Mouse (Mus musculus): Measurements from ENCODE around the gene AC124108.1. TPM values are rescaled to one million over a fixed set of nuclear protein-coding genes. Genes with fewer than 3 reads are reported as not detected.

Gene AC124108.1
- total RNA-seq, 1 experiment, result 5.0 TPM

DNA sequence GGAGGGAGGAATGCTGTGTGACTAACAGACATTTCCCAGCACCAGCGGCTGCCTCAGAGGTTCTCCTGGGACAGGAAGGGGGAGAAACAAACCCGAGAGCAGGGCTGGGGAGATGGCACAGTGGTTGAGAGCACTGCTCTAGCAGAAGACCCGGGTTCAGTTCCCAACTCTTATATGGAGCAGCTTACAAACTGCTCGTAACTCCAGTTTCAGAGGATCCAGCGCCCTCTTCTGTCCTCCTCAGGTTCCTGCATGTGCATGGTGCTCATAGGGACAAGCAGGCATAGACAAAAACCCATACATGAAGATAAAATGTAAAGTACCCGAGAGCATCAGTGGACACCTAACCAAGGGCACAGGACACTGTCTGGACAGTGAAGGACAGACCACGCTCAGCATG, 19.7 kb downstream of the AC124108.1 start:
- Histone ChIP-seq H3K36me3 (ENCODE audit: control insufficient read depth, insufficient read depth, low read length, poor library complexity, severe bottlenecking) (no peaks in the 10 kb centered on the region), H3K9me3 (ENCODE audit: control insufficient read depth, insufficient read depth, low read depth, low read length) (no peaks in the 10 kb centered on the region), H3K4me1 (ENCODE audit: control insufficient read depth in 2 of 2, insufficient read depth in 2 of 2, low read length in 2 of 2, poor library complexity in 1 of 2) (peaks cover 2 to 33% of the 10 kb centered on the region in 2 experiments; a peak in 3 of 4 replicates), H3K4me3 (ENCODE audit: insufficient read depth in 1 of 2, low read depth in 1 of 2, low read length in 2 of 2, poor library complexity in 1 of 2, severe bottlenecking in 1 of 2) (no peak overlapping the region), H3K9ac (ENCODE audit: insufficient read depth, low read depth, low read length, poor library complexity, severe bottlenecking) (no peak overlapping the region), H3K27ac (ENCODE audit: insufficient read depth, low read depth, low read length, poor library complexity, severe bottlenecking) (no peak overlapping the region)
- DNase-seq (ENCODE audit: low read depth, low spot score), result no peak
- in situ Hi-C loops (cut with MboI; ENCODE audit: low sequenced_read_pairs in 2 of 2, unreplicated experiment in 2 of 2), result no loop called here
- TF ChIP-seq CHD2 (IDR thresholded peaks at IDR 0.05; ENCODE audit: low read depth, low read length) (no peak), ZC3H11A (IDR thresholded peaks at IDR 0.05; ENCODE audit: borderline replicate concordance, low read depth, low read length) (peak; percentile 67; the same call in 1 of the 2 replicates)

DNA sequence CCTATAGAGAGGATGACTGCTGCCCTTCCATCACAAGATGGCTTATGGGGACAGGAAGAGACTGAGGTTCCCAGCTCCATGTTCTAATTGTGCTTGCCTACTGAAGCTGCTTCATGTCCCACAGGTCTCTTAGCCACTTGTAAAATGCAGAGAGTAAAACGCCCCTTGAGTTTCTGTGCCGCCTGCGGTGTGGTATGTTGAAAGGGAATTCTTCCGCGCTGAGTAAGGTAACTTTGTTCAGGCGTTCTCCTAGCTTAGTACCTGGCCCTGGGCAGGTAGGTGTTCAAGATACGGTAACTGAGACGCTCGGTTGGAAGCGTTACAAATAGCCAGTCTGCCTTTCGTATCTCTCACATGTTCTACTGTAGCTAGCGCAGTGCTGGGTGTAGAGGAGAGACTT, 20.4 kb downstream of the AC124108.1 start:
- H3K4me1 ChIP-seq (ENCODE audit: control insufficient read depth in 2 of 2, insufficient read depth in 2 of 2, low read length in 2 of 2, poor library complexity in 1 of 2), result peaks cover 0 to 27% of the 10 kb centered on the region in 2 experiments; a peak in 3 of 4 replicates
- H3K9me3 ChIP-seq (ENCODE audit: control insufficient read depth, insufficient read depth, low read depth, low read length), result no peaks in the 10 kb centered on the region
- TF ChIP-seq ZNF384 (IDR thresholded peaks at IDR 0.05; ENCODE audit: low read depth, low read length) (no peak), HCFC1 (IDR thresholded peaks at IDR 0.05; ENCODE audit: borderline replicate concordance, insufficient read depth, low read length) (no peak), CHD2 (IDR thresholded peaks at IDR 0.05; ENCODE audit: low read depth, low read length) (no peak), ZC3H11A (IDR thresholded peaks at IDR 0.05; ENCODE audit: borderline replicate concordance, low read depth, low read length) (no peak), MAFK (IDR thresholded peaks at IDR 0.05; ENCODE audit: insufficient read depth, low read depth, low read length) (no peak)
- H3K9ac ChIP-seq (ENCODE audit: insufficient read depth, low read depth, low read length, poor library complexity, severe bottlenecking), result peak overlapping the region; percentile 8; the same call in 1 of the 2 replicates
- H3K27ac ChIP-seq (ENCODE audit: insufficient read depth, low read depth, low read length, poor library complexity, severe bottlenecking), result no peak overlapping the region
- no peaks in the 10 kb centered on the region for H3K36me3 ChIP-seq (ENCODE audit: control insufficient read depth, insufficient read depth, low read length, poor library complexity, severe bottlenecking)
- in situ Hi-C loops (cut with MboI; ENCODE audit: low sequenced_read_pairs in 2 of 2, unreplicated experiment in 2 of 2), result no loop called here
- DNase-seq (ENCODE audit: low read depth, low spot score), result no peak
- H3K4me3 ChIP-seq (ENCODE audit: insufficient read depth in 1 of 2, low read depth in 1 of 2, low read length in 2 of 2, poor library complexity in 1 of 2, severe bottlenecking in 1 of 2), result no peak overlapping the region; a peak in 1 of 4 replicates

GRCm38 (mm10) chr1:132212218-132212617, 21.0 kb downstream of the AC124108.1 start:
- no peak for TF ChIP-seq MAFK (IDR thresholded peaks at IDR 0.05; ENCODE audit: insufficient read depth, low read depth, low read length)
- no peak for DNase-seq (ENCODE audit: low read depth, low spot score)
- Histone ChIP-seq H3K4me3 (ENCODE audit: insufficient read depth in 1 of 2, low read depth in 1 of 2, low read length in 2 of 2, poor library complexity in 1 of 2, severe bottlenecking in 1 of 2) (peak overlapping the region; percentile 57 to 63), H3K9ac (ENCODE audit: insufficient read depth, low read depth, low read length, poor library complexity, severe bottlenecking) (peak overlapping the region; percentile 48; the same call in 1 of the 2 replicates), H3K9me3 (ENCODE audit: control insufficient read depth, insufficient read depth, low read depth, low read length) (no peaks in the 10 kb centered on the region), H3K27ac (ENCODE audit: insufficient read depth, low read depth, low read length, poor library complexity, severe bottlenecking) (no peak overlapping the region), H3K36me3 (ENCODE audit: control insufficient read depth, insufficient read depth, low read length, poor library complexity, severe bottlenecking) (no peaks in the 10 kb centered on the region), H3K4me1 (ENCODE audit: control insufficient read depth in 2 of 2, insufficient read depth in 2 of 2, low read length in 2 of 2, poor library complexity in 1 of 2) (peaks cover 0 to 26% of the 10 kb centered on the region in 2 experiments; a peak in 3 of 4 replicates)
- in situ Hi-C loops (cut with MboI; ENCODE audit: low sequenced_read_pairs in 2 of 2, unreplicated experiment in 2 of 2), result no loop called here

DNA sequence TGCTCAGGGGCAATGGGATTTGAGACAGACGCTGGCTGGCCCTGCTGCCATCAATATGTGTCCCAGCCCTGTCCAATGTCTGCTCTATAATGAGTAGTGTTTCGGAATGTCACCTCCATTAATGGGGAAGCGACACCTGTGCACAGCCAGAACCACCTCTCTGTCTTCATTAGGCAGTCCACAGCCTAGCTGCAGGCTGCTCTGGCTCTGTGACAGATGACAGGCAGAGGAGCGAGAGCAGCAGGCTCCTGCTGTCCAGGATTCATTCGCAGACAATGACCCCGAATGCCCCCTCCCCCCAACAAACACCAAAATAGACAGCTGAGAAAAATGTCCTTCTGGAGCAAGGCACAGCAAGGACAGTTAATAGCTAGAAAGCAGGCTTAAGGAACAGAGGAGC, 21.8 kb downstream of the AC124108.1 start:
- Histone ChIP-seq H3K4me3 (ENCODE audit: insufficient read depth in 1 of 2, low read depth in 1 of 2, low read length in 2 of 2, poor library complexity in 1 of 2, severe bottlenecking in 1 of 2) (no peak overlapping the region), H3K9me3 (ENCODE audit: control insufficient read depth, insufficient read depth, low read depth, low read length) (no peaks in the 10 kb centered on the region), H3K27ac (ENCODE audit: insufficient read depth, low read depth, low read length, poor library complexity, severe bottlenecking) (no peak overlapping the region), H3K9ac (ENCODE audit: insufficient read depth, low read depth, low read length, poor library complexity, severe bottlenecking) (no peak overlapping the region), H3K4me1 (ENCODE audit: control insufficient read depth in 2 of 2, insufficient read depth in 2 of 2, low read length in 2 of 2, poor library complexity in 1 of 2) (peaks cover 0 to 18% of the 10 kb centered on the region in 2 experiments; a peak in 3 of 4 replicates), H3K36me3 (ENCODE audit: control insufficient read depth, insufficient read depth, low read length, poor library complexity, severe bottlenecking) (no peaks in the 10 kb centered on the region)
- in situ Hi-C loops (cut with MboI; ENCODE audit: low sequenced_read_pairs in 2 of 2, unreplicated experiment in 2 of 2), result no loop called here
- no peak for TF ChIP-seq CHD2 (IDR thresholded peaks at IDR 0.05; ENCODE audit: low read depth, low read length)
- TF ChIP-seq MAFK (IDR thresholded peaks at IDR 0.05; ENCODE audit: insufficient read depth, low read depth, low read length), result no peak
- TF ChIP-seq ZC3H11A (IDR thresholded peaks at IDR 0.05; ENCODE audit: borderline replicate concordance, low read depth, low read length), result no peak
- no peak for TF ChIP-seq HCFC1 (IDR thresholded peaks at IDR 0.05; ENCODE audit: borderline replicate concordance, insufficient read depth, low read length)
- TF ChIP-seq ZNF384 (IDR thresholded peaks at IDR 0.05; ENCODE audit: low read depth, low read length), result no peak
- no peak for DNase-seq (ENCODE audit: low read depth, low spot score)

DNA sequence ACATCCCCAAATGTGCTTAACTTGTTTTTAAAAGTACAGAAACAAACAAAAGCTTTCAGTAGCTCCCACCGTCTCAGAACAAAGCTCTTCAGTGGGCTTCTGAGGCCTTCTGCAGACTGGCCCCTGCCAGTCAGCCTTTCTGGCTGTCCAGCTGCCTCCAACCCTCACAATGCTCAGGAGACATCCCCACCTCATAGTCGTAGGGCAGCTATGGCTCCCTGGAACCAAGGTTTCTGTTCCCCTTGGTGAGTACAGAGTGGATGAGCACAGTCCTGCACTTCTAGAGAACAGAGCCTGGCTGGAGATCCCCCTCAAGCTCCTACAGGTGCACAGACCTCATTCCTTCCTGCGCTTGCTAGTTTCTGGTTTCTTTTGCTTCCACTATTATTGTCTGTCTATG, 25.0 kb downstream of the AC124108.1 start:
- in situ Hi-C loops (cut with MboI; ENCODE audit: low sequenced_read_pairs in 2 of 2, unreplicated experiment in 2 of 2), result no loop called here
- Histone ChIP-seq H3K9ac (ENCODE audit: insufficient read depth, low read depth, low read length, poor library complexity, severe bottlenecking) (no peak overlapping the region), H3K27ac (ENCODE audit: insufficient read depth, low read depth, low read length, poor library complexity, severe bottlenecking) (no peak overlapping the region), H3K4me1 (ENCODE audit: control insufficient read depth in 2 of 2, insufficient read depth in 2 of 2, low read length in 2 of 2, poor library complexity in 1 of 2) (peaks cover 0 to 5% of the 10 kb centered on the region in 2 experiments; a peak in 1 of 4 replicates), H3K36me3 (ENCODE audit: control insufficient read depth, insufficient read depth, low read length, poor library complexity, severe bottlenecking) (no peaks in the 10 kb centered on the region), H3K9me3 (ENCODE audit: control insufficient read depth, insufficient read depth, low read depth, low read length) (no peaks in the 10 kb centered on the region), H3K4me3 (ENCODE audit: insufficient read depth in 1 of 2, low read depth in 1 of 2, low read length in 2 of 2, poor library complexity in 1 of 2, severe bottlenecking in 1 of 2) (no peak overlapping the region)
- no peak for DNase-seq (ENCODE audit: low read depth, low spot score)
- no peak for TF ChIP-seq ZNF384 (IDR thresholded peaks at IDR 0.05; ENCODE audit: low read depth, low read length)
- TF ChIP-seq MAFK (IDR thresholded peaks at IDR 0.05; ENCODE audit: insufficient read depth, low read depth, low read length), result no peak
- TF ChIP-seq CHD2 (IDR thresholded peaks at IDR 0.05; ENCODE audit: low read depth, low read length), result no peak
- TF ChIP-seq HCFC1 (IDR thresholded peaks at IDR 0.05; ENCODE audit: borderline replicate concordance, insufficient read depth, low read length), result no peak
- TF ChIP-seq ZC3H11A (IDR thresholded peaks at IDR 0.05; ENCODE audit: borderline replicate concordance, low read depth, low read length), result no peak
